Mouse (Mus musculus) limb, embryonic 11.5 days (tissue): ENCODE measurements around the gene Gm43517. TPM values are rescaled to one million over a fixed set of nuclear protein-coding genes. Genes with fewer than 3 reads are reported as not detected.

Experiments used
- ATAC-seq: fragments of 200-750 bp; cut with Nextera tagmentation; 2 replicates; pipeline ENCODE4 v1.8.0; 2017; ENCODE audit warnings: low read depth; ENCODE audit not compliant: insufficient number of reproducible peaks, low FRiP score, low TSS enrichment
- DNase-seq: peaks from one replicate; pipeline ENCODE4 v3.0.0-alpha.2; 2015; ENCODE audit warnings: low spot score
- H3K27ac ChIP-seq: fragments of 300-500 bp; sonication (generic); replicated peaks from 2 replicates; pipeline ENCODE4 v1.5.1; 2014; ENCODE audit warnings: low read depth, mild to moderate bottlenecking, low read length
- H3K27me3 ChIP-seq: fragments of 300-500 bp; sonication (generic); 2 replicates; pipeline ENCODE4 v1.6.1; 2014; ENCODE audit warnings: mild to moderate bottlenecking, low read length, mixed read lengths; ENCODE audit not compliant: control insufficient read depth, insufficient read depth
- H3K36me3 ChIP-seq: fragments of 300-500 bp; sonication (generic); 2 replicates; pipeline ENCODE4 v1.6.1; 2014; ENCODE audit warnings: mild to moderate bottlenecking, low read length, moderate library complexity, mixed read lengths; ENCODE audit not compliant: control insufficient read depth, insufficient read depth
- H3K4me1 ChIP-seq: fragments of 300-500 bp; sonication (generic); 2 replicates; pipeline ENCODE4 v1.6.1; 2014; ENCODE audit warnings: low read length, mixed read lengths; ENCODE audit not compliant: control insufficient read depth, insufficient read depth
- H3K4me2 ChIP-seq: fragments of 300-500 bp; sonication (generic); 2 replicates; pipeline ENCODE4 v1.6.1; 2014; ENCODE audit warnings: low read depth, mild to moderate bottlenecking, moderate library complexity; ENCODE audit not compliant: severe bottlenecking
- H3K4me3 ChIP-seq: fragments of 300-500 bp; sonication (generic); 2 replicates; pipeline ENCODE4 v1.5.1; 2014; ENCODE audit warnings: low read depth, low read length
- H3K9ac ChIP-seq: fragments of 300-500 bp; sonication (generic); 2 replicates; pipeline ENCODE4 v1.6.1; 2014; ENCODE audit warnings: mild to moderate bottlenecking, low read length
- H3K9me3 ChIP-seq: fragments of 300-500 bp; sonication (generic); 2 replicates; pipeline ENCODE4 v1.6.1; 2016; ENCODE audit warnings: low read length; ENCODE audit not compliant: control insufficient read depth
- WGBS: fragments of 180-500 bp; shearing (Covaris S2); extraction: QIAGEN DNeasy Blood & Tissue Kit; methylation state at CpG from one replicate; pipeline ENCODE4 v1.1.7; 2014; 5-methylcytosine and 5-hydroxymethylcytosine counted together
- polyA plus RNA-seq: library from polyadenylated mRNA; unstranded; fragments of >200 nt; fragmentation: Nextera tagmentation; extraction: Ambion mirVana; gene quantifications from 2 replicates; pipeline ENCODE4 v1.2.1, GENCODE M21; 2014

Gm43517 gene
- polyA plus RNA-seq, 1 experiment from 2014 or later, result not detected

- Histone ChIP-seq H3K9me3 (no peaks in the 10 kb centered on the region), H3K4me3 (peak overlapping the region; percentile 32), H3K36me3 (no peaks in the 10 kb centered on the region), H3K9ac (no peak overlapping the region), H3K4me2 (peak overlapping the region; percentile 56), H3K27me3 (peaks cover 75% of the 10 kb centered on the region), H3K4me1 (no peaks in the 10 kb centered on the region), H3K27ac (no peak overlapping the region)
- ATAC-seq (peak; percentile 90), DNase-seq (peak; percentile 76)
- under 1% methylated on average over 45 of the region's 67 CpGs for WGBS
Observed at GRCm38 (mm10) chr12:49383521-49384133, 1.3 kb upstream of the Gm43517 start.

DNA sequence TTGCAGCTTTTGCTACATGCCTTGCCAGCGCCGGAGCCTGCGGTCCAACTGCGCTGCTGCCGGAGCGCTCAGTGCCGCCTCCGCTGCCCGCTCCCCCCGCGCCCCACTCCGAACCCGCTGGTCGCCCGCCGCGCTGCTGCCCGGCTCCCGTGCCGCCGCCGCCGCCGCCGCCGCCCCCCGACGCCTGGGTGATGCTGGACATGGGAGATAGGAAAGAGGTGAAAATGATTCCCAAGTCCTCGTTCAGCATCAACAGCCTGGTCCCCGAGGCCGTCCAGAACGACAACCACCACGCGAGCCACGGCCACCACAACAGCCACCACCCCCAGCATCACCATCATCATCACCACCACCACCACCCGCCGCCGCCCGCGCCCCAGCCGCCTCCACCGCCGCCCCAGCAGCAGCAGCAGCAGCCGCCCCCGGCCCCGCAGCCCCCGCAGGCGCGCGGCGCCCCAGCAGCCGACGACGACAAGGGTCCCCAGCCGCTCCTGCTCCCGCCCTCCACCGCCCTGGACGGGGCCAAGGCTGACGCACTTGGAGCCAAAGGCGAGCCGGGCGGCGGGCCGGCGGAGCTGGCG is 589 bp upstream of the Gm43517 start:
- 2% methylated on average over 29 of the region's 66 CpGs for WGBS
- Histone ChIP-seq H3K36me3 (no peaks in the 10 kb centered on the region), H3K4me3 (peak overlapping the region; percentile 32), H3K4me1 (no peaks in the 10 kb centered on the region), H3K9me3 (no peaks in the 10 kb centered on the region), H3K27ac (no peak overlapping the region), H3K4me2 (peak overlapping the region; percentile 56; the same call in 1 of the 2 replicates), H3K27me3 (peaks cover 68% of the 10 kb centered on the region), H3K9ac (no peak overlapping the region)
- ATAC-seq (no peak), DNase-seq (peak; percentile 42)

GRCm38 (mm10) chr12:49385631-49385990 is 637 bp downstream of the Gm43517 start:
- DNase-seq (peak; percentile 61), ATAC-seq (no peak)
- Histone ChIP-seq H3K9ac (no peak overlapping the region), H3K27ac (no peak overlapping the region), H3K9me3 (no peaks in the 10 kb centered on the region), H3K27me3 (peaks cover 65% of the 10 kb centered on the region), H3K36me3 (no peaks in the 10 kb centered on the region), H3K4me2 (no peak overlapping the region), H3K4me1 (no peaks in the 10 kb centered on the region), H3K4me3 (no peak overlapping the region)
- WGBS, result under 1% methylated on average over 23 of the region's 23 CpGs

DNA sequence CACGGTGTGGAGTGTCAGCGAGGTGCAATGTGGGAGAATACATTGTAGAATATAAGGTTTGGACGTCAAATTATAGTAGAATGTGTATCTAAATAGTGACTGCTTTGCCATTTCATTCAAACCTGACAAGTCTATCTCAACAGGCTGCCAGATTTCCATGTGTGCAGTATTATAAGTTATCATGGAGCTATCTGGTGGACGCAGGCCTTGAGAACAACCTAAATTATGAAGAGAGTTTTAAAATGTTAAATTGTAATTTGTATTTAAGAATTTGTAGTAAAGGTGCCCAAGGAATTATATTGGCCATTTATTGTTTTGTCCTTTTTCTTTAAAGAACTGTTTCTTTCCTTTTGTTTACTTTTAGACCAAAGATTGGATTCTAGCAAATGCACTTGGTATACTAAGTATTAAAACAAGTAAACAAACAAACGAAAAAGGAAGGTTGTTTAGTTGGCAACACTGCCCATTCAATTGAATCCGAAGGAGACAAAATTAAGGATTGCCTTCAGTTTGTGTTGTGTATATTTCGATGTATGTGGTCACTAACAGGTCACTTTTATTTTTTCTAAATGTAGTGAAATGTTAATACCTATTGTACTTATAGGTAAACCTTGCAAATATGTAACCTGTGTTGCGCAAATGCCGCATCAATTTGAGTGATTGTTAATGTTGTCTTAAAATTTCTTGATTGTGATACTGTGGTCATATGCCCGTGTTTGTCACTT is 1.3 kb downstream of the Gm43517 start:
- H3K9me3 ChIP-seq, result no peaks in the 10 kb centered on the region
- DNase-seq, result no peak
- no peaks in the 10 kb centered on the region for H3K36me3 ChIP-seq
- no peak overlapping the region for H3K4me2 ChIP-seq
- no peak for ATAC-seq
- 11% methylated on average over 10 of the region's 10 CpGs for WGBS
- no peaks in the 10 kb centered on the region for H3K4me1 ChIP-seq
- no peak overlapping the region for H3K4me3 ChIP-seq
- H3K27ac ChIP-seq, result no peak overlapping the region
- no peak overlapping the region for H3K9ac ChIP-seq
- peaks cover 65% of the 10 kb centered on the region for H3K27me3 ChIP-seq

GRCm38 (mm10) chr12:49387856-49388598 is 3.1 kb downstream of the Gm43517 start:
- no peak overlapping the region for H3K27ac ChIP-seq
- ATAC-seq, result no peak

GRCm38 (mm10) chr12:49389666-49390065 is 4.7 kb downstream of the Gm43517 start:
- no peak overlapping the region for H3K4me2 ChIP-seq
- H3K36me3 ChIP-seq, result no peaks in the 10 kb centered on the region
- ATAC-seq, result no peak
- H3K27me3 ChIP-seq, result peaks cover 59% of the 10 kb centered on the region
- WGBS, result 2% methylated on average over 5 of the region's 5 CpGs
- no peak overlapping the region for H3K27ac ChIP-seq
- no peaks in the 10 kb centered on the region for H3K4me1 ChIP-seq
- DNase-seq, result no peak
- no peak overlapping the region for H3K4me3 ChIP-seq
- H3K9ac ChIP-seq, result no peak overlapping the region
- H3K9me3 ChIP-seq, result no peaks in the 10 kb centered on the region

More at GRCm38 (mm10) chr12:49387856-49388598, 3.1 kb downstream of the Gm43517 start:
- no peak overlapping the region for H3K4me2 ChIP-seq
- no peaks in the 10 kb centered on the region for H3K9me3 ChIP-seq
- 8% methylated on average over 2 of the region's 2 CpGs for WGBS
- no peaks in the 10 kb centered on the region for H3K4me1 ChIP-seq
- H3K27me3 ChIP-seq, result peaks cover 66% of the 10 kb centered on the region
- H3K4me3 ChIP-seq, result no peak overlapping the region
- H3K9ac ChIP-seq, result no peak overlapping the region
- no peak for DNase-seq
- no peaks in the 10 kb centered on the region for H3K36me3 ChIP-seq

- H3K4me3 ChIP-seq, result no peak overlapping the region
- 1% methylated on average over 13 of the region's 13 CpGs for WGBS
Observed at GRCm38 (mm10) chr12:49390257-49390656, 5.3 kb downstream of the Gm43517 start.

GRCm38 (mm10) chr12:49390926-49391304 is 5.9 kb downstream of the Gm43517 start:
- WGBS, result under 1% methylated on average over 9 of the region's 9 CpGs
- no peak overlapping the region; the same call in 1 of the 2 replicates for H3K4me2 ChIP-seq
- H3K9me3 ChIP-seq, result no peaks in the 10 kb centered on the region
- H3K36me3 ChIP-seq, result no peaks in the 10 kb centered on the region
- H3K27ac ChIP-seq, result no peak overlapping the region
- ATAC-seq, result no peak
- H3K27me3 ChIP-seq, result peaks cover 56% of the 10 kb centered on the region
- no peaks in the 10 kb centered on the region for H3K4me1 ChIP-seq
- no peak overlapping the region for H3K4me3 ChIP-seq
- no peak for DNase-seq
- no peak overlapping the region for H3K9ac ChIP-seq

More at GRCm38 (mm10) chr12:49390257-49390656, 5.3 kb downstream of the Gm43517 start:
- Histone ChIP-seq H3K4me2 (no peak overlapping the region), H3K36me3 (no peaks in the 10 kb centered on the region), H3K27me3 (peaks cover 59% of the 10 kb centered on the region), H3K9me3 (no peaks in the 10 kb centered on the region), H3K27ac (no peak overlapping the region), H3K4me1 (no peaks in the 10 kb centered on the region), H3K9ac (no peak overlapping the region)
- DNase-seq (no peak), ATAC-seq (no peak)
